In genomic region chr4:88032151-88033098, GRCm38 (mm10) we compare ENCODE assay signal across 7 mouse cellular contexts. TPM values are rescaled to one million over a fixed set of nuclear protein-coding genes. Genes with fewer than 3 reads are reported as not detected.
DNase-seq lines count a peak whose midpoint lies in the region; ATAC-seq and TF ChIP-seq lines count a peak whose summit lies in the region.

No protein-coding gene starts in this region.

- peak; percentile 3; the same call in 1 of the 2 replicates for ATAC-seq in common myeloid progenitor, adult 5-6 weeks (replicated peaks; ENCODE audit: low read depth, poor library complexity, severe bottlenecking)
- ATAC-seq in intestine, embryonic 15.5 days: peak; percentile 69
- peak; percentile 78 for ATAC-seq in midbrain, embryonic 12.5 days (ENCODE audit: low FRiP score, low read depth)

- no peaks in the 10 kb centered on the region; the same call in none of the 2 replicates for H3K4me1 ChIP-seq in intestine, embryonic 15.5 days (replicated peaks)
- peaks cover 29% of the 10 kb centered on the region for H3K4me1 ChIP-seq in midbrain, embryonic 12.5 days
- H3K4me1 ChIP-seq in spleen, adult 2 months (ENCODE audit: control insufficient read depth, insufficient read depth, insufficient read length): no peaks in the 10 kb centered on the region; the same call in 1 of the 2 replicates

- peak overlapping the region; percentile 79 for H3K9ac ChIP-seq in intestine, embryonic 15.5 days
- peak overlapping the region; percentile 94 for H3K9ac ChIP-seq in midbrain, embryonic 12.5 days (replicated peaks)

- H3K4me2 ChIP-seq in intestine, embryonic 15.5 days (replicated peaks): peak overlapping the region; percentile 77
- H3K4me2 ChIP-seq in midbrain, embryonic 12.5 days (replicated peaks): peak overlapping the region; percentile 67

- no peaks in the 10 kb centered on the region for H3K9me3 ChIP-seq in intestine, embryonic 15.5 days
- H3K9me3 ChIP-seq in midbrain, embryonic 12.5 days: no peaks in the 10 kb centered on the region

- peak overlapping the region; percentile 88 for H3K4me3 ChIP-seq in intestine, embryonic 15.5 days (replicated peaks)
- peak overlapping the region; percentile 88 for H3K4me3 ChIP-seq in midbrain, embryonic 12.5 days
- peak overlapping the region; percentile 95 for H3K4me3 ChIP-seq in spleen, adult 2 months (ENCODE audit: extremely low read depth, insufficient read depth, insufficient read length)

- no peak for TF ChIP-seq CTCF in spleen, adult 2 months (IDR thresholded peaks at IDR 0.05; ENCODE audit: extremely low read depth, insufficient read depth, insufficient read length, insufficient replicate concordance)

- no peak for TF ChIP-seq POLR2A in spleen, adult 2 months (IDR thresholded peaks at IDR 0.05; ENCODE audit: low read depth, low read length)

- intact Hi-C loops in left cerebral cortex, postnatal 4 days (cut with DNase I): loop anchor here (5.0 to 10.0 kb wide), 4 partner anchors 245 to 665 kb away; no protein-coding TSS in a partner anchor

- H3K36me3 ChIP-seq in intestine, embryonic 15.5 days: no peaks in the 10 kb centered on the region
- no peaks in the 10 kb centered on the region for H3K36me3 ChIP-seq in midbrain, embryonic 12.5 days
- no peaks in the 10 kb centered on the region for H3K36me3 ChIP-seq in spleen, adult 2 months (ENCODE audit: control insufficient read depth, insufficient read depth, low read length)

- WGBS in intestine, embryonic 15.5 days: under 1% methylated on average over 74 of the region's 100 CpGs
- under 1% methylated on average over 64 of the region's 100 CpGs for WGBS in midbrain, embryonic 12.5 days
- under 1% methylated on average over 78 of the region's 100 CpGs for WGBS in spleen, adult 2 months

- peak overlapping the region; percentile 96 for H3K27ac ChIP-seq in intestine, embryonic 15.5 days
- H3K27ac ChIP-seq in midbrain, embryonic 12.5 days (replicated peaks): peak overlapping the region; percentile 99
- peak overlapping the region; percentile 76 for H3K27ac ChIP-seq in spleen, adult 2 months (ENCODE audit: insufficient read depth, low read length)

- DNase-seq in adrenal gland, adult 18-20 months (ENCODE audit: low spot score in 2 of 2): peak; percentile 50 to 60
- DNase-seq in gastrocnemius, postnatal 10 days: peak; percentile 44
- DNase-seq in left cerebral cortex, postnatal 4 days: peak; percentile 41
- DNase-seq in spleen, adult 2 months (ENCODE audit: low read depth in 1 of 2, low spot score in 2 of 2): peak in 1 of 2 experiments; percentile 34

- no peaks in the 10 kb centered on the region for H3K27me3 ChIP-seq in intestine, embryonic 15.5 days (replicated peaks)
- H3K27me3 ChIP-seq in midbrain, embryonic 12.5 days: peaks cover 16% of the 10 kb centered on the region
- H3K27me3 ChIP-seq in spleen, adult 2 months (ENCODE audit: control insufficient read depth, insufficient read depth, low read length): peaks cover 2% of the 10 kb centered on the region; the same call in 1 of the 2 replicates

RNA-seq across cellular contexts. Expression of gene Mllt3, which starts 0.7 kb away (rescaled TPM):
- 10 to 100 TPM; 27.6 to 28.6 TPM for total RNA-seq in adrenal gland, adult 18-20 months (2021)
- total RNA-seq in common myeloid progenitor, adult 5-6 weeks (2017): 30.6 and 31.7 TPM in 2 replicates
- 10 to 100 TPM; 45.7 to 57.1 TPM for total RNA-seq in gastrocnemius, postnatal 10 days (2021)
- 35.6 and 38.4 TPM in 2 replicates for polyA plus RNA-seq in intestine, embryonic 15.5 days (2015; fragmentation: Nextera tagmentation; extraction: Ambion mirVana)
- 10 to 100 TPM; 67.9 to 74.0 TPM for total RNA-seq in left cerebral cortex, postnatal 4 days (2021)
- 80.2 and 99.9 TPM in 2 replicates for polyA plus RNA-seq in midbrain, embryonic 12.5 days (2016; fragmentation: Nextera tagmentation; extraction: Ambion mirVana)
- 4.1 and 5.8 TPM in 2 replicates for polyA plus RNA-seq in spleen, adult 2 months (2012; rRNA removed)

Comparison
In these comparisons a context has a peak if more than half of its experiments do, and no peak if none do; other contexts are left out.
1. ATAC-seq: peak in every context shown above with its lines; median percentile 78 in midbrain, embryonic 12.5 days; 69 in intestine, embryonic 15.5 days; 3 in common myeloid progenitor, adult 5-6 weeks.